ENCODE assay signal across 7 mouse cellular contexts in genomic region chr4:109657851-109658500, GRCm38 (mm10). TPM values are rescaled to one million over a fixed set of nuclear protein-coding genes. Genes with fewer than 3 reads are reported as not detected.
DNase-seq lines count a peak whose midpoint lies in the region; ATAC-seq lines count a peak whose summit lies in the region.

No protein-coding gene starts in this region.

- H3K9me3 ChIP-seq in lung, embryonic 16.5 days (ENCODE audit: control insufficient read depth, low read length), result no peaks in the 10 kb centered on the region
- no peaks in the 10 kb centered on the region for H3K9me3 ChIP-seq in hindbrain, embryonic 10.5 days

- H3K4me2 ChIP-seq in lung, embryonic 16.5 days (ENCODE audit: low read depth, low read length), result peak overlapping the region; percentile 80

- H3K27ac ChIP-seq in lung, embryonic 16.5 days (ENCODE audit: low read length), result no peak overlapping the region
- no peak overlapping the region for H3K27ac ChIP-seq in hindbrain, embryonic 10.5 days

- no peak for DNase-seq in lung, postnatal 14 days
- DNase-seq in hindbrain, embryonic 10.5 days (ENCODE audit: low spot score), result peak; percentile 47
- DNase-seq in thymus, postnatal 25 days, result peak; percentile 22
- DNase-seq in layer of hippocampus, adult 8-10 months (ENCODE audit: low spot score in 2 of 2), result no peak

- H3K27me3 ChIP-seq in lung, embryonic 16.5 days (ENCODE audit: control insufficient read depth, insufficient read depth, low read depth, low read length), result peaks cover 57% of the 10 kb centered on the region
- H3K27me3 ChIP-seq in hindbrain, embryonic 10.5 days (ENCODE audit: insufficient read depth, poor library complexity, severe bottlenecking), result peaks cover 100% of the 10 kb centered on the region

- peak overlapping the region; percentile 51 for H3K4me3 ChIP-seq in lung, embryonic 16.5 days (ENCODE audit: low read length)
- H3K4me3 ChIP-seq in hindbrain, embryonic 10.5 days, result peak overlapping the region; percentile 42; the same call in 1 of the 2 replicates

- peak; percentile 49; the same call in 1 of the 2 replicates for ATAC-seq in lung, embryonic 16.5 days (ENCODE audit: low read depth)
- ATAC-seq in common myeloid progenitor, adult 5-6 weeks (replicated peaks; ENCODE audit: low read depth, poor library complexity, severe bottlenecking), result peak; percentile 19; the same call in 1 of the 2 replicates
- ATAC-seq in megakaryocyte, adult 5-6 weeks (ENCODE audit: poor library complexity, severe bottlenecking), result peak; percentile 15

- H3K4me1 ChIP-seq in lung, embryonic 16.5 days (replicated peaks; ENCODE audit: control insufficient read depth, insufficient read depth, low read length), result peaks cover 10% of the 10 kb centered on the region
- peaks cover 13% of the 10 kb centered on the region for H3K4me1 ChIP-seq in hindbrain, embryonic 10.5 days (replicated peaks)

- H3K36me3 ChIP-seq in lung, embryonic 16.5 days (ENCODE audit: control insufficient read depth, insufficient read depth, low read length), result no peaks in the 10 kb centered on the region
- H3K36me3 ChIP-seq in hindbrain, embryonic 10.5 days, result no peaks in the 10 kb centered on the region

- WGBS in lung, embryonic 16.5 days, result 5% methylated on average over 20 of the region's 20 CpGs
- WGBS in hindbrain, embryonic 10.5 days, result 1% methylated on average over 20 of the region's 20 CpGs

- peak overlapping the region; percentile 44; the same call in 1 of the 2 replicates for H3K9ac ChIP-seq in lung, embryonic 16.5 days (ENCODE audit: low read length)

RNA-seq across cellular contexts. Expression of gene Cdkn2c, which starts 9.0 kb away (rescaled TPM):
- polyA plus RNA-seq in lung, embryonic 16.5 days (2015; fragmentation: Nextera tagmentation; extraction: Ambion mirVana), result 15.6 and 16.0 TPM in 2 replicates
- 33.9 and 36.8 TPM in 2 replicates for total RNA-seq in common myeloid progenitor, adult 5-6 weeks (2017)
- 3.2 and 4.2 TPM in 2 replicates for polyA plus RNA-seq in hindbrain, embryonic 10.5 days (2016; fragmentation: Nextera tagmentation; extraction: Ambion mirVana)
- 97.2 and 122 TPM in 2 replicates for total RNA-seq in megakaryocyte, adult 5-6 weeks (2015)
- 93.9 and 102 TPM in 2 replicates for total RNA-seq in megakaryocyte, adult 5-6 weeks (2017)
- 1 to 10 TPM; 2.6 to 4.1 (median 3.0) TPM for total RNA-seq in layer of hippocampus, adult 8-10 months (2022)

RNA-seq across cellular contexts. Expression of gene Faf1, which starts 18.4 kb away (rescaled TPM):
- 17.5 and 20.9 TPM in 2 replicates for polyA plus RNA-seq in lung, embryonic 16.5 days (2015; fragmentation: Nextera tagmentation; extraction: Ambion mirVana)
- 59.8 and 74.9 TPM in 2 replicates for total RNA-seq in common myeloid progenitor, adult 5-6 weeks (2017)
- 29.4 and 32.5 TPM in 2 replicates for polyA plus RNA-seq in hindbrain, embryonic 10.5 days (2016; fragmentation: Nextera tagmentation; extraction: Ambion mirVana)
- 34.5 and 35.8 TPM in 2 replicates for total RNA-seq in megakaryocyte, adult 5-6 weeks (2015)
- total RNA-seq in megakaryocyte, adult 5-6 weeks (2017), result 40.9 and 42.0 TPM in 2 replicates
- total RNA-seq in layer of hippocampus, adult 8-10 months (2022), result 10 to 100 TPM; 22.9 to 26.6 (median 24.3) TPM

Comparison
In these comparisons a context has a peak if more than half of its experiments do, and no peak if none do; other contexts are left out.
1. DNase-seq: peak in hindbrain, embryonic 10.5 days (single experiment) and thymus, postnatal 25 days (single experiment); none in lung, postnatal 14 days (single experiment) and layer of hippocampus, adult 8-10 months (0 of 2).
2. Peak in every context shown above with its lines, with median percentiles within 50 percentile points of each other: ATAC-seq.